ENCODE assay signal across 9 mouse cellular contexts in the genomic region with DNA sequence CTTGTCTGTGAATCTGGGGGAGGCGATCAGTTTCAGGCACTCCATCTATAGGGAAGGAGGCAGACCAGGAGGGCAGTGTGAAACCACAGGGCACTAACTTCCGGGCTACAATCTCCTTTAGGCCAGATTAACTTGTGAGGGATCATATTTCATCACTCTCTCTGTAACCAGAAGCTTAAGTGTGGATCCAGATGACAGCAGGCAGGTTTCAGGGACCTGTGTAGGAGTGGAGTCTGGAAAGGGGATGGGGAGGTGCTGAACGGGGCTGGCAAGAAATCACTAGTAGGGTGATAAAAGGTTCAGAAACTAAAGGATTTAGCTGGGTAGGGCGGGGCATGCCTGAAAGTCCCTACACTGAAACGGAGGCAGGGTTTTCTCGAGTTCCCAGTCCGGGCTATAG. TPM values are rescaled to one million over a fixed set of nuclear protein-coding genes. Genes with fewer than 3 reads are reported as not detected.
DNase-seq lines count a peak whose midpoint lies in the region; ATAC-seq and TF ChIP-seq lines count a peak whose summit lies in the region.
"Had no signal": no experiment of that assay in that cellular context is flagged by ENCODE, and none has a peak within 500 bp of the region (broad histone marks: within the 10 kb centered on the region; RNA-seq: fewer than 3 reads in every experiment).

No protein-coding gene starts in this region.

- peak overlapping the region; percentile 78 for H3K4me2 ChIP-seq in forebrain, embryonic 16.5 days (ENCODE audit: low read length)
- H3K4me2 ChIP-seq in liver, postnatal 0 days (ENCODE audit: low read depth, low read length): peak overlapping the region; percentile 96

- peak overlapping the region; percentile 53 for H3K9ac ChIP-seq in forebrain, embryonic 16.5 days (replicated peaks; ENCODE audit: low read depth, low read length)
- peak overlapping the region; percentile 66 for H3K9ac ChIP-seq in liver, postnatal 0 days (replicated peaks)

- H3K9me3 ChIP-seq in forebrain, embryonic 16.5 days (ENCODE audit: control insufficient read depth, low read length): no peaks in the 10 kb centered on the region
- H3K9me3 ChIP-seq in liver, postnatal 0 days (ENCODE audit: low read length): no peaks in the 10 kb centered on the region

- TF ChIP-seq EP300 in liver, postnatal 0 days (IDR thresholded peaks at IDR 0.05; ENCODE audit: low read depth): no peak

- peaks cover 53% of the 10 kb centered on the region for H3K4me1 ChIP-seq in forebrain, embryonic 16.5 days (replicated peaks; ENCODE audit: control insufficient read depth, insufficient read depth, low read length)
- H3K4me1 ChIP-seq in liver, postnatal 0 days (ENCODE audit: insufficient read depth): peaks cover 12% of the 10 kb centered on the region
- peaks cover 13% of the 10 kb centered on the region for H3K4me1 ChIP-seq in thymus, adult 2 months (replicated peaks; ENCODE audit: control insufficient read depth, insufficient read depth, low read length)

- H3K27me3 ChIP-seq in forebrain, embryonic 16.5 days (replicated peaks; ENCODE audit: control insufficient read depth, insufficient read depth, low read length): no peaks in the 10 kb centered on the region
- H3K27me3 ChIP-seq in liver, postnatal 0 days (ENCODE audit: insufficient read depth, low read length): peaks cover 16% of the 10 kb centered on the region
- no peaks in the 10 kb centered on the region for H3K27me3 ChIP-seq in thymus, adult 2 months (ENCODE audit: control insufficient read depth, insufficient read depth, low read length)

- peak overlapping the region; percentile 46 for H3K4me3 ChIP-seq in forebrain, embryonic 16.5 days (replicated peaks; ENCODE audit: low read length)
- H3K4me3 ChIP-seq in liver, postnatal 0 days (ENCODE audit: low read depth, low read length): peak overlapping the region; percentile 69
- no peak overlapping the region for H3K4me3 ChIP-seq in thymus, adult 2 months (ENCODE audit: control insufficient read depth, insufficient read depth, low read length)

- no peak for TF ChIP-seq CTCF in liver, postnatal 0 days (IDR thresholded peaks at IDR 0.05; ENCODE audit: low read depth)
- no peak for TF ChIP-seq CTCF in thymus, adult 2 months (IDR thresholded peaks at IDR 0.05; ENCODE audit: borderline replicate concordance, control insufficient read depth, extremely low read depth, insufficient read depth, low read length, poor library complexity)

- H3K36me3 ChIP-seq in forebrain, embryonic 16.5 days (ENCODE audit: control insufficient read depth, insufficient read depth): no peaks in the 10 kb centered on the region
- H3K36me3 ChIP-seq in liver, postnatal 0 days (replicated peaks; ENCODE audit: insufficient read depth, low read length): peaks cover 13% of the 10 kb centered on the region
- H3K36me3 ChIP-seq in thymus, adult 2 months (ENCODE audit: control insufficient read depth, insufficient read depth, low read length): peaks cover 5% of the 10 kb centered on the region; the same call in 1 of the 2 replicates

- no peak for TF ChIP-seq POLR2A in thymus, adult 2 months (IDR thresholded peaks at IDR 0.05; ENCODE audit: control insufficient read depth, extremely low read depth, insufficient read depth, low read length, poor library complexity)

- ATAC-seq in forebrain, embryonic 16.5 days: no peak
- ATAC-seq in liver, postnatal 0 days: no peak

- H3K27ac ChIP-seq in forebrain, embryonic 16.5 days (ENCODE audit: low read length): peak overlapping the region; percentile 84; the same call in 1 of the 2 replicates
- no peak overlapping the region for H3K27ac ChIP-seq in liver, postnatal 0 days (ENCODE audit: low read depth)
- no peak overlapping the region; the same call in 1 of the 2 replicates for H3K27ac ChIP-seq in thymus, adult 2 months (ENCODE audit: control insufficient read depth, insufficient read depth, low read length)

- 7% methylated on average over 7 of the region's 7 CpGs for WGBS in forebrain, embryonic 16.5 days
- 13% methylated on average over 7 of the region's 7 CpGs for WGBS in liver, postnatal 0 days (ENCODE audit: insufficient replicate concordance)
- WGBS in thymus, adult 2 months: 26% methylated on average over 7 of the region's 7 CpGs

- peak; percentile 34 for DNase-seq in embryo, embryonic 10 days (ENCODE audit: low spot score)
- no peak for DNase-seq in embryo, embryonic 11 days
- peak; percentile 82 for DNase-seq in 416B (ENCODE audit: low read depth)
- no peak for DNase-seq in liver, postnatal 0 days
- no peak for DNase-seq in adrenal gland, adult 18-20 months (ENCODE audit: low spot score in 2 of 2)
- DNase-seq in thymus, adult 2 months: no peak
- DNase-seq in testis, postnatal 10 days (ENCODE audit: low spot score): no peak

RNA-seq across cellular contexts. Expression of a gene that starts 1.0 kb away (rescaled TPM):
- 13.3 and 16.5 TPM in 2 replicates for polyA plus RNA-seq in forebrain, embryonic 16.5 days (2015; fragmentation: Nextera tagmentation; extraction: Ambion mirVana)
- 7.8 and 9.6 TPM in 2 replicates for polyA plus RNA-seq in liver, postnatal 0 days (2015; fragmentation: Nextera tagmentation; extraction: Ambion mirVana)
- 10 to 100 TPM; 25.8 to 29.4 TPM for total RNA-seq in adrenal gland, adult 18-20 months (2021)
- polyA plus RNA-seq in thymus, adult 2 months (2012; rRNA removed): 91.5 and 94.5 TPM in 2 replicates

RNA-seq across cellular contexts. Expression of a gene that starts 10.8 kb away (rescaled TPM):
- 55.2 and 56.6 TPM in 2 replicates for polyA plus RNA-seq in forebrain, embryonic 16.5 days (2015; fragmentation: Nextera tagmentation; extraction: Ambion mirVana)
- polyA plus RNA-seq in liver, postnatal 0 days (2015; fragmentation: Nextera tagmentation; extraction: Ambion mirVana): 5.9 and 7.0 TPM in 2 replicates
- total RNA-seq in adrenal gland, adult 18-20 months (2021): 10 to 100 TPM; 10.9 to 12.0 TPM
- 6.0 and 6.1 TPM in 2 replicates for polyA plus RNA-seq in thymus, adult 2 months (2012; rRNA removed)

RNA-seq across cellular contexts. Expression of a gene that starts 11.3 kb away (rescaled TPM):
- polyA plus RNA-seq in forebrain, embryonic 16.5 days (2015; fragmentation: Nextera tagmentation; extraction: Ambion mirVana): 33.6 and 45.1 TPM in 2 replicates
- polyA plus RNA-seq in liver, postnatal 0 days (2015; fragmentation: Nextera tagmentation; extraction: Ambion mirVana): not detected in 2 replicates
- total RNA-seq in adrenal gland, adult 18-20 months (2021): 1 to 10 TPM; 3.0 TPM
- polyA plus RNA-seq in thymus, adult 2 months (2012; rRNA removed): 0.37 and 0.51 TPM in 2 replicates
- polyA plus RNA-seq: C2C12 had no signal

RNA-seq across cellular contexts. Expression of a gene that starts 13.3 kb away (rescaled TPM):
- polyA plus RNA-seq in forebrain, embryonic 16.5 days (2015; fragmentation: Nextera tagmentation; extraction: Ambion mirVana): 21.5 and 32.9 TPM in 2 replicates
- 0.78 and 1.0 TPM in 2 replicates for polyA plus RNA-seq in liver, postnatal 0 days (2015; fragmentation: Nextera tagmentation; extraction: Ambion mirVana)
- 1 to 10 TPM; 6.1 to 7.4 TPM for total RNA-seq in adrenal gland, adult 18-20 months (2021)
- 6.3 and 6.6 TPM in 2 replicates for polyA plus RNA-seq in thymus, adult 2 months (2012; rRNA removed)

Comparison
In these comparisons a context has a peak if more than half of its experiments do, and no peak if none do; other contexts are left out.
1. DNase-seq: peak in embryo, embryonic 10 days (single experiment) and 416B (single experiment); none in embryo, embryonic 11 days (single experiment), liver, postnatal 0 days (single experiment), adrenal gland, adult 18-20 months (0 of 2), thymus, adult 2 months (single experiment) and testis, postnatal 10 days (single experiment).
2. RNA of a gene that starts 11.3 kb away (polyA plus RNA-seq): 33.6 to 45.1 TPM in forebrain, embryonic 16.5 days; 0.37 to 0.51 TPM in thymus, adult 2 months and not detected in liver, postnatal 0 days; every median in the first group is over 10 times any median in the second.